Mouse (Mus musculus) left cerebral cortex, adult 11 months (tissue): ENCODE measurements around the gene N4bp2l2.
"Not testable (repeated sequence)": the region's sequence is repeated elsewhere in the genome, so short reads cannot be mapped to it uniquely, and the experiment has no call there.

Source experiments
- DNase-seq: peaks from one replicate; pipeline ENCODE4 v3.0.0; 2022; ENCODE audit warnings: low spot score

The N4bp2l2 gene

DNA sequence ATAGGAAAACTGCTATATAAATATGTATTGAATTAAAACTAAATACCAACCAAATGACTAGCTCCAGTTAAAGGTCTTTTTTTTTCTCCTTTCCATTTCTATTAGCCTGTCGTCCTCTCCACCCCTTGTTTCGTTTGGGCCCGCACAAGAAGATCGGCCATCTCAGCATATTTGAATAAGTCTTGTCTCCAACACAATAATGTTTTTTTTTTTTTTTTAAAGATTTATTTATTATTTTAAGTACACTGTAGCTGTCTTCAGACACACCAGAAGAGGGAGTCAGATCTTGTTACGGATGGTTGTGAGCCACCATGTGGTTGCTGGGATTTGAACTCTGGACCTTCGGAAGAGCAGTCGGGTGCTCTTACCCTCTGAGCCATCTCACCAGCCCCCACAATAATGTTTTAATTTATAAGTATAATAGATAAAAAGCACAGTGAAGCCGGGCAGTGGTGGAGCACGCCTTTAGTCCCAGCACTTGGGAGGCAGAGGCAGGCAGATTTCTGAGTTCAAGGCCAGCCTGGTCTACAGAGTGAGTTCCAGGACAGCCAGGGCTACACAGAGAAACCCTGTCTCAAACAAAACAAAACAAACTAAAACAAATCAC is at the start of gene N4bp2l2:
Gene N4bp2l2 (minus strand): TSS at position 51 of the 607 bp plus-strand sequence.
- DNase-seq, result not testable (repeated sequence)

DNA sequence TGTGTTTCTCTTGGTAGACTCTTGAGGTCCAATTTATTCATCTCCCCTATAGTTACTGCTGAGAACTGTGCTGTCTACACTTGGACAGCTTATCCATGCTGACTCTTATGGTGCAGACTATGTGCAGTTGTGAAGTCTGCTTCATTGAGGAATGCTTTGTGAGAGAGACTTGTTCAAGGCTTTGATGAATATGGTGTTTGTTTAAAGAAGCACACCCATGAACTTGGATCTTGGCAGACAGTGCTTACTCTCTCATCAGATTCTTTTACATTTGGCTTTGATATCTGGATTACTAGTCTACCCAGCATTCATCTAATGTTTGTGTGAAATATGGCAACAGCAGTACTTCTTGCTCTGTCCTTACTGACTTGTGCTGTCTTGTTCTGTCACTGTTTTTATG is 47.4 kb upstream of the N4bp2l2 start:
- no peak for DNase-seq

DNA sequence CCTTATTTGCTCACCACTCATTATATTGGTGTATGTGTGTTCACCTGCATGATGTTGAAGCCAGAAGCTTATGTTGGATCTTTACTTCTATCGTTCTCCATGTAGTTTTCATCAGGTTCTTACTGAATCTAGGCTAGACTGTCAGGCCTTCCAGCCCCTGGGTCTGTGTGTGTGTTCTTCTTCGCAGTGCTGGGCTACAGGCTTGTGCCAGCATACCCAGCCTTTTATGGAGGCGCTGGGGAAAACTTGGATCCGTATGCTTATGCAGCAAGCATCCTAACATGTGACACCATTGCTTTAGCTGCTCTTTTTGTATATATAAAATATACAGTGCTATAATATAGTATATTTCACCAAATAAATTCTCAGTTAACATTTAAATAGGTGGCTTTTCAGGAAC is 45.5 kb upstream of the N4bp2l2 start:
- DNase-seq, result no peak

- DNase-seq, result not testable (repeated sequence)
Measured at GRCm38 (mm10) chr5:150707181-150707580, 41.2 kb upstream of the N4bp2l2 start.

DNA sequence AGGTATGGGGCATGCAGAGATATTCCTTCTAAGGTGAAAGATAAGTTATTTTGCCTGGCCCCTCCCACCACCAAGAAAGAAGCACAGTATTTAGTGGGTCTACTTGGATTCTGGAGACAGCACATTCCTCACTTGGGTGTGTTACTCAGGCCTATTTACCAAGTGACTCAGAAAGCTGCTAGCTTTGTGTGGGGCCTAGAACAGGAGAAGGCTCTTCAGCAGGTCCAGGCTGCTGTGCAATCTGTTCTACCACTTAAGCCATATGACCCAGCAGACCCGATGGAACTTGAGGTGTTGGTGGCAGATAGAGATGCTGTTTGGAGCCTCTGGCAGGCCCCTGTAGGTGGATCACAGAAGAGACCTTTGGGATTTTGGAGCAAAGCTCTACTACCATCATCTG is 40.7 kb upstream of the N4bp2l2 start:
- DNase-seq, result not testable (repeated sequence)

DNA sequence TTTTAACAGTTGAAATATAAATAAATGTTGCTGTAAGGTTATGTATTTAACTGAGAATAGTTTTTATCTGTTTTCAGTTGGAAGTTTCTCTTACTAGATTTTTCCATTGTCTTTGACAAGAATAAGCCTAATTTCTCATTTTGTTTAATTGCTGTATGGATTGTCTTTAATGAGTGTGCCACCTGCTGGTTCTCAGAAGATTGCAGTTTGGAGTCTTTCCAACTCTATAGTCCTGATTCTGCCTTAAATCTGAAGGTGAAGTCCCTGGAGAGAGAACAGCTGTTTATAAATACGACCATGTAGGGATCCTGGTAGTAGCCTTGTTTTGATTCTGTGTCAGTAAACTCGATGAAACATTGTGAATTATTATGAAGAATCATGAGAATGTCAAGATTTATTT is 36.7 kb upstream of the N4bp2l2 start:
- peak; percentile 47 for DNase-seq

- DNase-seq, result no peak
Measured at GRCm38 (mm10) chr5:150693277-150693676, 27.3 kb upstream of the N4bp2l2 start.

DNA sequence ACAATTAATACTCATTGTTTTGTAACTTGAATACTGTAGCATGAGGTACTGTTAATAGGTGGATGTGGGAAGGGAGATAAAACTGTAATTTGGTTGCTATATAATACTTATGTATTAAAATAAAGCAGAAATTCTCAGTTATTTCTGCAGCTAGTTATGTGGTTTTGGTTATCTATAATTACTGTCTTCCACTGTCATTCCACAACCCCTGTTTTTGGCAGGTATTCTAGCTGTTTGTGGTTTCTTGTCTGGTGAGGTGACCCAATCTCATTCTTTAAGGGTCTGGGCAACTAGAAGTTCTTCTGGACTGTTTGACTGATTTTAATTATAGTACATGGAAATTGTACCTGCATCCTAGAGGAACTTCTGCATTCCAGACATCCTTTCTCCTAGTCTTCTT is 24.7 kb upstream of the N4bp2l2 start:
- DNase-seq, result no peak

GRCm38 (mm10) chr5:150682862-150683261 is 16.9 kb upstream of the N4bp2l2 start:
- DNase-seq, result not testable (repeated sequence)

GRCm38 (mm10) chr5:150674866-150675265 is 8.9 kb upstream of the N4bp2l2 start:
- DNase-seq, result no peak

DNA sequence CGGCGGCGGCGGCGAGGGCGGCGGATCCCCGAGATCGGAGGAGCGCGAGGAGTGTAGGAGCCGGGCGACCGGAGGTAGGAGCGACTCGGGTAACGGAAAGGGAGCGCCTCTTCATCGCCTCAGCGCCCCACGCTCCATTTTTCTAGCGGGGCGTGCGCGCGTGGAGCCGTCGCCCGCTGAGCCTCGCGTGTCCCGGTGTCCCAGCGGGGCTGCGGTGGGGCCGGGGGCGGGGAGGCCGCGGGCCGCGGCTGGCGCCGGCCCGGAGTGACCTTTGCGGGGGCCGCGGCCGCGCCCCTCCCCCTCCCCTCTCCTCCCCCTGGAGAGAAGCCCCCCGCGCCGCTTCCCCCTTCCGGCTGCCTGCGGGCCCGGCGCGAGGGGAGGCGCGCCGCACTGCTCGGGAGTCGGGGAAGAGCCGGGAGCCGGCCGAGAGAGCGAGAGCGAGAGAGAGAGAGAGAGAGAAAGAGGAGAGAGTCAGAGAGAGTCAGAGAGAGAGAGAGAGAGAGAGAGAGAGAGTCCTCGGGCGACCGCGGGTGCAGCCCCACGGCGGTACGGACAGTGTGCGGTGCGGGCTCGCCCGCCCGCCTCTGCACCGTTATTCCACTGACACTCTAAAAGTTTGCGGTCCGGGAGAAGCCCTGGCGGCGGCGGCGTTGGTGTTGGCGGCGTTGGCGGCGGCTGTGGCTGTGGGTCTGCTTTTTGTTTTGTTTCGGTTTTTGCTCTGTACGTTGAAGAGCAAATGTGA is 8.1 kb upstream of the N4bp2l2 start:
- DNase-seq, result no peak

DNA sequence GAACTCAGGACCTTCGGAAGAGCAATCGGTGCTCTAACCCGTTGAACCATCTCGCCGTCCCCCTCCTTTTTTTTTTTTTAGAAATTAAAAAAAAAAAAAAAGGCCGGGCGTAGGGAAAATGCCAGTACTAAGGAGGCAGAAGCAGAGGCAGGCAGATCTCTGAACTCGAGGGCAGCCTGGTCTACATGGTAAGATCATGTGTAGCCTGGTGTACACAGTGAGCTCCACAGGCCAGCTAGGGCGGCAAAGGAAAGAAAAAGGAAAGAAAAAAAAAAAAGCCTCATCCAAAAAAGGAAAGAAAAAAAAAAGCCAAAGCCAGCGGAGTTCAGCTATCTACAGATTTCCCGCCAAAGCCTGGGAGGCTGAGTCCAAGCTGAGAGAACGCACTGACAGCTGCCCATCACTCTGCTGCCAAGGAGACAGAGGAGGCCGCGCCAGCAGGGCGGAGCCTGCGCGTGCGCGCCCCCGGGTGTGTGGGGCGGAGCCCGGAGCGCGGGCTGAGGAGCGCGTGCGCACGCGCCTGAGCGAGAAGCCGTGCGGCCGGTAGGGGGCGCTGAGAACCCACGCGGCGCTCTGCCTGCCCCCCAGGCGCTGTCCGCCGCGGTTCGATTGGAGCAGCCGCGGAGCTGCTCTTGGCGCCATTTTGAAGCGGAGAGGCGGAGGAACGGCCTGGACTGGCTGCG is 7.3 kb upstream of the N4bp2l2 start, which contains the start of gene Pds5b:
Gene Pds5b (plus strand): TSS at position 587 of the 683 bp plus-strand sequence.
- DNase-seq, result peak; percentile 91

GRCm38 (mm10) chr5:150672343-150672742 is 6.4 kb upstream of the N4bp2l2 start:
- DNase-seq, result no peak

DNA sequence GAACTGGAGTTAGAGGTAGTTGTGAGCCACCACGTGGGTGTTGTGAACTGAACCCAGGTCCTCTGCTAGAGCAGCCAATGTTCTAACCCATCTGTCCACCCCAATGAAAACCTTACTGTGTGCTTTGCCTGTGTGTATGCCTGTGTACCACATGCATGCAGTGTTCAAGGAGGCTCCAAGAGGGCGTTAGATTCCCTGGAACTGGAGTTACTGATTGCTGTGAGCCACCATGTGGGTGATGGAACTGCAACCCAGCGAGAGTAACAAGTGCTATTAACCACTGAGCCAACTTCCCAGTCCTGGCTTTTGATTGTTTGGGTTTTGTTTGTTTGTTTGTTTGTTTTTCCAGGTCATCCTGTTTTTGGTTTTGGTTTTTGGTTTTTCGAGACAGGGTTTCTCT is 2.7 kb upstream of the N4bp2l2 start:
- DNase-seq, result no peak

DNA sequence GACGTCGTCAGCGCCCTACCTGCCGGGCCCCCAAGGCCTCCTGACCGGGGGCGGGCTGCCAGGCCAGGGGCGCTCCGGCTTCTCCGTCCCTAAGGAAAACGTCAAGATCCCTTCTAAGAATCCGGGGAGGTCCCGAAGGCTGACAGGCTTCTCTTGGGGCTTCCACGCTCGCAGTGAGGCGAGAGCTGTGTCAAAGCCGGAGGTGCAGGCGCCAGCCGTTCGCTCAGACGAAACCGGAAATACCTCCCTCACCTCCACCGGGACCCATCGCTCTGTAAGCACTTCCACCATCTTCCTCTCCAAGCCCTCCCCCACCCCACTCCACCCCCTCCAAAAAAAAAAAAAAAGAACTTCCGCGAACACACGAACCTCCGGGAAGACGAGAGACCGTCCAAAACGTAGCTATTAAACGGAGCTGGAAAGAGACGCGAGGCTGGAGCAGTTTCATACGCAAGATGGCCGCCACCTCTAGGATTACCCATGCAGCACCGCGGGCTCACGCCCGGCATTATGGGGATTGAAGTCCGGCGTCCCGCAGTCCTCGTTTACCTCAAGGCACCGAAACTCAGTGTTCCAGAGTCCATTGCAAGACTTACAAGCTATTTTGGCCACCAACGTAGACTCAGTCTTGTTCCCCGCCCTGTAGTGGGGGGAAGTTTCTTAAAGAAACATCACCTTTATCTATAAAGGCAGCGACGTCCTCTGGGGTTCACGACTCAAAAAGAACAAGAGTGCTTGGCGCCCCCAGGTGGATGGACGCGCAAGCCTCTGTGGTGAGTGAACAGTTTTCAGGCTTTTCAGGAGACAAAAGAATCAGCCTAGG is 640 bp downstream of the N4bp2l2 start:
- peak; percentile 98 for DNase-seq

GRCm38 (mm10) chr5:150664794-150665131 is 1.2 kb downstream of the N4bp2l2 start:
- no peak for DNase-seq

GRCm38 (mm10) chr5:150663926-150664325 is 2.1 kb downstream of the N4bp2l2 start:
- DNase-seq, result not testable (repeated sequence)

GRCm38 (mm10) chr5:150660296-150660695 is 5.7 kb downstream of the N4bp2l2 start:
- DNase-seq, result not testable (repeated sequence)

DNA sequence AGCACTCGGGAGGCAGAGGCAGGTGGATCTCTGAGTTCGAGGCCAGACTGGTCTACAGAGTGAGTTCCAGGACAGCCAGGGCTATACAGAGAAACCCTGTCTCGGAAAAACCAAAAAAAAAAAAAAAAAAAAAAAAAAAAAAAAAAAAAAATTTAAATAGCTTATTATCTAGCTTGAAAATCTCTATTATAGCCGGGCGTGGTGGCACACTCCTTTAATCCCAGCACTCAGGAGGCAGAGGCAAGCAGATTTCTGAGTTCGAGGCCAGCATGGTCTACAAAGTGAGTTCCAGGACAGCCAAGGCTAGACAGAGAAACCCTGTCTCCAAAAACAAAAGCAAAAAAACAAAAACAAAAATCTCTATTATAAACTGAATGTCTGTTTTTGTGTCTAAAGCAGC is 6.6 kb downstream of the N4bp2l2 start:
- DNase-seq, result not testable (repeated sequence)

DNA sequence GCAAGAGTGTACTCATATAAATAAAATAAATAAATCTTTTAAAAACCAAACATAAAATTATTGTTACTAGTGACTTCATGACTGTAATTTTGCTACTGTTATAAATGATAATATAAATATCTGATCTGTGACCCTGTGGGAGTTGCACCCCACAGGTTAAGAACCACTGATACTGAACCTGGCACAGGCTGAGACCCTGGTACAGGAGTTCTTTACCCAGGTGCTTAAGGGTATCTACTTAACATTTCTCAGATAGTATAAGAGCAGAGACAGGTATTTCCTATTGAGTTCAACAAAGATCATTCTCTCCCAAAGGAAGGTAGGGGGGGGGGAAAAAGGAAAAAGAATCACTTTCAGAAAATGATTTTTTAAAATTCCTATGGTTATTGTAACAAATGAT is 11.4 kb downstream of the N4bp2l2 start:
- DNase-seq, result no peak

DNA sequence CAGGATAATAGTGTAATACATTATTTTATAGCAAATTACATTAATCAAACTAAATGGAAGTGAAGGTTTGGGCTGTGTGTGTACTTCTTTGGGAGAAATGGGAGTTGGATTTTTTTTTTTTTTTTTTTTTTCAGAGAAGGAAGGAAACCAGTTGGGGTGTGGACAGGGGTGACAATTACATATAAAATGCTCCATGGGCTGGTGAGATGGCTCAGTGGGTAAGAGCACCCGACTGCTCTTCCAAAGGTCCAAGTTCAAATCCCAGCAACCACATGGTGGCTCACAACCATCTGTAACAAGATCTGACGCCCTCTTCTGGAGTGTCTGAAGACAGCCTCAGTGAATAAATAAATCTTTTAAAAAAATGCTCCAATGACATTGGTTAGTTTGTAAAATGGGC is 13.4 kb downstream of the N4bp2l2 start:
- no peak for DNase-seq

DNA sequence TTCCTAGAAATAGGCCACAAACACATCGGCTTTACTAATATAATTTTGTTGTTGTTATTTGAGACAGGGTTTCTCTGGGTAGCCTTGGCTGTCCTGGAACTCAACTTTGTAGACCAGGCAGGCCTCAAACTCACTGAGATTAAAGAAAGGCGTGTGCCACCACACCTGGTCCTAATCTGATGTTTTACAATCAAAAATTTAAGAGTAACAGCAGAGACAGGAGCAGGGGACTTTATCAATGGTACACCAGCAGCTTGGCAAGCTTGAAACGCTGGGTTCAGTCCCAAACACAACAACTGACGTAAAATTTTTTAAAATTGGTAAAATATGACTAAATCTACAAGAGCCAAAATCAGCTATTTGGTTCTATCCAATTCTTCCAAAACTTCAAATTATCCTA is 21.1 kb downstream of the N4bp2l2 start:
- DNase-seq, result no peak
